Mouse (Mus musculus): ENCODE data around the gene Kcnrg. TPM values are rescaled to one million over a fixed set of nuclear protein-coding genes. Genes with fewer than 3 reads are reported as not detected.
"Not testable (repeated sequence)": the region's sequence is repeated elsewhere in the genome, so short reads cannot be mapped to it uniquely, and the experiment has no call there.

The Kcnrg gene
- under 1 TPM; 0.57 to 0.77 TPM for total RNA-seq (2021)
- long read RNA-seq, experiment 1, partial matches to known transcripts, result 0 of 1 reads
- long read RNA-seq, experiment 1, other reads (novel, unspliced or antisense), result 1 of 1 reads
- long read RNA-seq, experiment 2, partial matches to known transcripts, result 0 of 1 reads
- long read RNA-seq, experiment 2, other reads (novel, unspliced or antisense), result 1 of 1 reads

GRCm38 (mm10) chr14:61607157-61607556 is at the start of gene Kcnrg:
Kcnrg (plus strand) TSS chr14:61607457.
- Histone ChIP-seq H3K27ac (no peak within 1 kb of the TSS), H3K4me3 (no peak within 1 kb of the TSS)
- intact Hi-C loops (cut with DNase I), result no loop called here
- DNase-seq (ENCODE audit: extremely low spot score in 1 of 2, low spot score in 2 of 2), result no peak
- TF ChIP-seq CTCF (IDR thresholded peaks at IDR 0.05), result no peak

GRCm38 (mm10) chr14:61558901-61559300 is 48.4 kb upstream of the Kcnrg start:
- Histone ChIP-seq H3K4me3 (no peak overlapping the region), H3K27ac (no peak overlapping the region)
- no peak for TF ChIP-seq CTCF (IDR thresholded peaks at IDR 0.05)
- intact Hi-C loops (cut with DNase I), result loop anchor here (5.0 to 10.0 kb wide), 4 partner anchors 88 to 693 kb away; partner anchors contain the start of gene Ebpl
- DNase-seq (ENCODE audit: extremely low spot score in 1 of 2, low spot score in 2 of 2), result no peak

- no peak overlapping the region for H3K4me3 ChIP-seq
- no peak overlapping the region for H3K27ac ChIP-seq
- intact Hi-C loops (cut with DNase I), result loop anchor here (5.0 to 10.0 kb wide), 4 partner anchors 87 to 692 kb away; partner anchors contain the start of gene Ebpl
- no peak for DNase-seq (ENCODE audit: extremely low spot score in 1 of 2, low spot score in 2 of 2)
- TF ChIP-seq CTCF (IDR thresholded peaks at IDR 0.05), result no peak
Measured at GRCm38 (mm10) chr14:61559856-61560255, 47.4 kb upstream of the Kcnrg start.

GRCm38 (mm10) chr14:61566211-61566610 is 41.0 kb upstream of the Kcnrg start:
- intact Hi-C loops (cut with DNase I); DNase-seq (ENCODE audit: extremely low spot score in 1 of 2, low spot score in 2 of 2); H3K27ac ChIP-seq; H3K4me3 ChIP-seq: not testable (repeated sequence)

- H3K27ac ChIP-seq, result no peak overlapping the region
- no peak for DNase-seq (ENCODE audit: extremely low spot score in 1 of 2, low spot score in 2 of 2)
- intact Hi-C loops (cut with DNase I), result no loop called here
- no peak overlapping the region for H3K4me3 ChIP-seq
- TF ChIP-seq CTCF (IDR thresholded peaks at IDR 0.05), result no peak
Measured at GRCm38 (mm10) chr14:61569344-61569743, 37.9 kb upstream of the Kcnrg start.

- TF ChIP-seq CTCF (IDR thresholded peaks at IDR 0.05), result peak; percentile 98
- H3K27ac ChIP-seq, result no peak overlapping the region
- intact Hi-C loops (cut with DNase I), result loop anchor here (1.0 to 2.0 kb wide), 4 partner anchors 471 to 886 kb away; no protein-coding TSS in a partner anchor
Measured at GRCm38 (mm10) chr14:61571366-61571765, 35.9 kb upstream of the Kcnrg start.

GRCm38 (mm10) chr14:61572131-61572530 is 35.1 kb upstream of the Kcnrg start:
- no peak for TF ChIP-seq CTCF (IDR thresholded peaks at IDR 0.05)
- Histone ChIP-seq H3K4me3 (no peak overlapping the region), H3K27ac (no peak overlapping the region)
- intact Hi-C loops (cut with DNase I), result no loop called here
- no peak for DNase-seq (ENCODE audit: extremely low spot score in 1 of 2, low spot score in 2 of 2)

More at GRCm38 (mm10) chr14:61571366-61571765, 35.9 kb upstream of the Kcnrg start:
- DNase-seq (ENCODE audit: extremely low spot score in 1 of 2, low spot score in 2 of 2), result peak; percentile 83 to 84
- H3K4me3 ChIP-seq, result no peak overlapping the region

- no peak for TF ChIP-seq CTCF (IDR thresholded peaks at IDR 0.05)
- intact Hi-C loops (cut with DNase I), result loop anchor here (2.0 kb wide), 1 partner anchor 14 kb away; no protein-coding TSS in a partner anchor
- Histone ChIP-seq H3K4me3 (no peak overlapping the region), H3K27ac (no peak overlapping the region)
- no peak for DNase-seq (ENCODE audit: extremely low spot score in 1 of 2, low spot score in 2 of 2)
Measured at GRCm38 (mm10) chr14:61575066-61575465, 32.2 kb upstream of the Kcnrg start.

- no peak for DNase-seq (ENCODE audit: extremely low spot score in 1 of 2, low spot score in 2 of 2)
- intact Hi-C loops (cut with DNase I), result loop anchor here (2.0 kb wide), 1 partner anchor 13 kb away; no protein-coding TSS in a partner anchor
- no peak for TF ChIP-seq CTCF (IDR thresholded peaks at IDR 0.05)
- H3K4me3 ChIP-seq, result no peak overlapping the region
- no peak overlapping the region for H3K27ac ChIP-seq
Measured at GRCm38 (mm10) chr14:61575941-61576340, 31.3 kb upstream of the Kcnrg start.

- DNase-seq (ENCODE audit: extremely low spot score in 1 of 2, low spot score in 2 of 2), result no peak
- TF ChIP-seq CTCF (IDR thresholded peaks at IDR 0.05), result no peak; the same call in 1 of the 2 replicates
- no peak overlapping the region for H3K27ac ChIP-seq
- no peak overlapping the region for H3K4me3 ChIP-seq
- intact Hi-C loops (cut with DNase I), result loop anchor here (2.0 kb wide), 1 partner anchor 15 kb away; no protein-coding TSS in a partner anchor
Measured at GRCm38 (mm10) chr14:61589288-61590065, 17.8 kb upstream of the Kcnrg start.

GRCm38 (mm10) chr14:61596719-61597426 is 10.4 kb upstream of the Kcnrg start:
- no peak for DNase-seq (ENCODE audit: extremely low spot score in 1 of 2, low spot score in 2 of 2)
- Histone ChIP-seq H3K4me3 (no peak overlapping the region), H3K27ac (no peak overlapping the region)
- no peak for TF ChIP-seq CTCF (IDR thresholded peaks at IDR 0.05)
- intact Hi-C loops (cut with DNase I), result no loop called here

- intact Hi-C loops (cut with DNase I), result no loop called here
- TF ChIP-seq CTCF (IDR thresholded peaks at IDR 0.05), result no peak
Measured at GRCm38 (mm10) chr14:61597968-61598367, 9.3 kb upstream of the Kcnrg start, which contains the start of gene Trim13. Trim13 (plus strand) TSS chr14:61598247.

More at GRCm38 (mm10) chr14:61597968-61598367, 9.3 kb upstream of the Kcnrg start, which contains the start of gene Trim13:
- Histone ChIP-seq H3K4me3 (peak within 1 kb of the TSS; percentile 71), H3K27ac (no peak within 1 kb of the TSS; the same call in 1 of the 2 replicates)
- no peak for DNase-seq (ENCODE audit: extremely low spot score in 1 of 2, low spot score in 2 of 2)

All from left cerebral cortex, adult 2 months (tissue).